Mouse (Mus musculus): ENCODE measurements around the gene Gm10665. TPM values are rescaled to one million over a fixed set of nuclear protein-coding genes. Genes with fewer than 3 reads are reported as not detected.
"Not testable (repeated sequence)": the region's sequence is repeated elsewhere in the genome, so short reads cannot be mapped to it uniquely, and the experiment has no call there.

Gm10665 gene
- polyA plus RNA-seq (2015; fragmentation: Nextera tagmentation; extraction: Ambion mirVana) = not detected in 2 replicates

GRCm38 (mm10) chr7:22463975-22464374, at the start of gene Gm10665:
Gene Gm10665, minus strand, starts transcription at chr7:22464075.
- not testable (repeated sequence) for H3K27ac ChIP-seq (replicated peaks); H3K4me3 ChIP-seq (ENCODE audit: low read depth, low read length); H3K27me3 ChIP-seq (ENCODE audit: control insufficient read depth, insufficient read depth, low read length); H3K36me3 ChIP-seq (ENCODE audit: control insufficient read depth, insufficient read depth, low read length); DNase-seq (ENCODE audit: low spot score); ATAC-seq (ENCODE audit: low FRiP score, low TSS enrichment); H3K9ac ChIP-seq (ENCODE audit: low read length); H3K4me1 ChIP-seq (replicated peaks; ENCODE audit: control insufficient read depth, insufficient read depth); H3K9me3 ChIP-seq (ENCODE audit: control insufficient read depth, low read length); H3K4me2 ChIP-seq (replicated peaks; ENCODE audit: low read depth)
- no CpG with 5 or more reads among the region's 5 CpGs for WGBS

- H3K27me3 ChIP-seq (ENCODE audit: control insufficient read depth, insufficient read depth, low read length); H3K9me3 ChIP-seq (ENCODE audit: control insufficient read depth, low read length); H3K4me1 ChIP-seq (replicated peaks; ENCODE audit: control insufficient read depth, insufficient read depth); H3K4me3 ChIP-seq (ENCODE audit: low read depth, low read length); H3K9ac ChIP-seq (ENCODE audit: low read length); H3K36me3 ChIP-seq (ENCODE audit: control insufficient read depth, insufficient read depth, low read length); DNase-seq (ENCODE audit: low spot score); H3K27ac ChIP-seq (replicated peaks); H3K4me2 ChIP-seq (replicated peaks; ENCODE audit: low read depth); ATAC-seq (ENCODE audit: low FRiP score, low TSS enrichment): not testable (repeated sequence)
- 28% methylated on average over 1 of the region's 3 CpGs for WGBS
Observed at GRCm38 (mm10) chr7:22499578-22499977, 35.7 kb upstream of the Gm10665 start, which contains the start of gene Vmn1r151. Gene Vmn1r151, minus strand, starts transcription at chr7:22499678.

- not testable (repeated sequence) for H3K4me3 ChIP-seq (ENCODE audit: low read depth, low read length); ATAC-seq (ENCODE audit: low FRiP score, low TSS enrichment)
- no CpG with 5 or more reads among the region's 2 CpGs for WGBS
Observed at GRCm38 (mm10) chr7:22438129-22438528, 25.7 kb downstream of the Gm10665 start, which contains the start of gene Vmn1r149. Gene Vmn1r149, minus strand, starts transcription at chr7:22438229.

GRCm38 (mm10) chr7:22413283-22413682, 50.6 kb downstream of the Gm10665 start, which contains the start of gene Vmn1r148:
Gene Vmn1r148, plus strand, starts transcription at chr7:22413583.
- not testable (repeated sequence) for H3K4me1 ChIP-seq (replicated peaks; ENCODE audit: control insufficient read depth, insufficient read depth); H3K9me3 ChIP-seq (ENCODE audit: control insufficient read depth, low read length); H3K27ac ChIP-seq (replicated peaks); H3K9ac ChIP-seq (ENCODE audit: low read length); H3K36me3 ChIP-seq (ENCODE audit: control insufficient read depth, insufficient read depth, low read length); H3K27me3 ChIP-seq (ENCODE audit: control insufficient read depth, insufficient read depth, low read length); DNase-seq (ENCODE audit: low spot score); H3K4me3 ChIP-seq (ENCODE audit: low read depth, low read length); ATAC-seq (ENCODE audit: low FRiP score, low TSS enrichment); H3K4me2 ChIP-seq (replicated peaks; ENCODE audit: low read depth)
- WGBS = no CpG with 5 or more reads among the region's 3 CpGs

More at GRCm38 (mm10) chr7:22438129-22438528, 25.7 kb downstream of the Gm10665 start, which contains the start of gene Vmn1r149:
- not testable (repeated sequence) for H3K9me3 ChIP-seq (ENCODE audit: control insufficient read depth, low read length); H3K36me3 ChIP-seq (ENCODE audit: control insufficient read depth, insufficient read depth, low read length); H3K9ac ChIP-seq (ENCODE audit: low read length); DNase-seq (ENCODE audit: low spot score); H3K27ac ChIP-seq (replicated peaks); H3K27me3 ChIP-seq (ENCODE audit: control insufficient read depth, insufficient read depth, low read length); H3K4me2 ChIP-seq (replicated peaks; ENCODE audit: low read depth); H3K4me1 ChIP-seq (replicated peaks; ENCODE audit: control insufficient read depth, insufficient read depth)

Other genes with a start within 250 kb of the Gm10665 start
- gene Gm8453, start 234.6 kb downstream of the Gm10665 start, polyA plus RNA-seq (2015; fragmentation: Nextera tagmentation; extraction: Ambion mirVana) = not detected in 2 replicates
- not detected in 2 replicates for gene Gm4187, start 134.4 kb downstream of the Gm10665 start, polyA plus RNA-seq (2015; fragmentation: Nextera tagmentation; extraction: Ambion mirVana)
- gene Gm8660, start 93.0 kb downstream of the Gm10665 start, polyA plus RNA-seq (2015; fragmentation: Nextera tagmentation; extraction: Ambion mirVana) = not detected in 2 replicates
- not detected in 2 replicates for gene Vmn1r148, start 50.5 kb downstream of the Gm10665 start, polyA plus RNA-seq (2015; fragmentation: Nextera tagmentation; extraction: Ambion mirVana)
- gene Vmn1r149, start 25.8 kb downstream of the Gm10665 start, polyA plus RNA-seq (2015; fragmentation: Nextera tagmentation; extraction: Ambion mirVana) = not detected in 2 replicates
- not detected in 2 replicates for gene Vmn1r151, start 35.6 kb upstream of the Gm10665 start, polyA plus RNA-seq (2015; fragmentation: Nextera tagmentation; extraction: Ambion mirVana)
- not detected in 2 replicates for gene Vmn1r152, start 58.9 kb upstream of the Gm10665 start, polyA plus RNA-seq (2015; fragmentation: Nextera tagmentation; extraction: Ambion mirVana)
- gene Gm8677, start 70.8 kb upstream of the Gm10665 start, polyA plus RNA-seq (2015; fragmentation: Nextera tagmentation; extraction: Ambion mirVana) = not detected in 2 replicates
- not detected in 2 replicates for gene Gm4201, start 101.3 kb upstream of the Gm10665 start, polyA plus RNA-seq (2015; fragmentation: Nextera tagmentation; extraction: Ambion mirVana)
- gene Gm4565, start 124.1 kb upstream of the Gm10665 start, polyA plus RNA-seq (2015; fragmentation: Nextera tagmentation; extraction: Ambion mirVana) = not detected in 2 replicates
- not detected in 2 replicates for gene Vmn1r155, start 193.9 kb upstream of the Gm10665 start, polyA plus RNA-seq (2015; fragmentation: Nextera tagmentation; extraction: Ambion mirVana)
- gene Gm8693, start 228.2 kb upstream of the Gm10665 start, polyA plus RNA-seq (2015; fragmentation: Nextera tagmentation; extraction: Ambion mirVana) = not detected in 2 replicates